Mouse (Mus musculus) layer of hippocampus, adult 8-10 months (tissue): Measurements from ENCODE around the gene Nkx2-3. TPM values are rescaled to one million over a fixed set of nuclear protein-coding genes. Genes with fewer than 3 reads are reported as not detected.

Experiments used
- microRNA-seq, 2 experiments: library from miRNA; unstranded; fragments of <30 nt; microRNA quantifications; one replicate each; pipeline ENCODE4 v1.2.0; 2022
- total RNA-seq, 4 experiments: library from RNA; stranded (reverse); gene quantifications; 2 replicates each; pipeline ENCODE4 v1.2.4; 2022

The Nkx2-3 gene
- total RNA-seq, 4 experiments from 2014 or later: not detected

Small RNAs within 50 kb of the gene (microRNA-seq; reads per million reads assigned to microRNA genes)
- 0 reads per million in 2 experiments for gene Gm22646

Other genes with a start within 250 kb of the Nkx2-3 start
- under 1 TPM; 0.18 to 0.41 (median 0.24) TPM for gene Hpse2, start 224.0 kb upstream of the Nkx2-3 start, total RNA-seq
- gene Cnnm1, start 171.9 kb upstream of the Nkx2-3 start, total RNA-seq: 100 to 1,000 TPM in 3 of 4 experiments, 10 to 100 TPM in 1; 94.0 to 124 (median 105) TPM
- gene Got1, start 87.7 kb upstream of the Nkx2-3 start, total RNA-seq: 100 to 1,000 TPM; 346 to 399 (median 369) TPM
- gene Slc25a28, start 62.6 kb downstream of the Nkx2-3 start, total RNA-seq: 10 to 100 TPM; 45.9 to 51.6 (median 48.9) TPM
- 10 to 100 TPM; 16.6 to 22.6 (median 19.3) TPM for gene Entpd7, start 77.3 kb downstream of the Nkx2-3 start, total RNA-seq
- gene Cutc, start 140.7 kb downstream of the Nkx2-3 start, total RNA-seq: 1 to 10 TPM; 5.8 to 8.2 (median 7.7) TPM
- 10 to 100 TPM; 13.6 to 24.6 (median 14.7) TPM for gene Cox15, start 140.7 kb downstream of the Nkx2-3 start, total RNA-seq
- gene Abcc2, start 169.9 kb downstream of the Nkx2-3 start, total RNA-seq: under 1 TPM in 2 of 4 experiments, not detected in 2; 0.06 to 0.33 TPM